Mouse (Mus musculus): ENCODE results near the gene Zfp871. TPM values are rescaled to one million over a fixed set of nuclear protein-coding genes. Genes with fewer than 3 reads are reported as not detected.

The Zfp871 gene
- polyA plus RNA-seq, 1 experiment from 2014 or later: 13.9 TPM

DNA sequence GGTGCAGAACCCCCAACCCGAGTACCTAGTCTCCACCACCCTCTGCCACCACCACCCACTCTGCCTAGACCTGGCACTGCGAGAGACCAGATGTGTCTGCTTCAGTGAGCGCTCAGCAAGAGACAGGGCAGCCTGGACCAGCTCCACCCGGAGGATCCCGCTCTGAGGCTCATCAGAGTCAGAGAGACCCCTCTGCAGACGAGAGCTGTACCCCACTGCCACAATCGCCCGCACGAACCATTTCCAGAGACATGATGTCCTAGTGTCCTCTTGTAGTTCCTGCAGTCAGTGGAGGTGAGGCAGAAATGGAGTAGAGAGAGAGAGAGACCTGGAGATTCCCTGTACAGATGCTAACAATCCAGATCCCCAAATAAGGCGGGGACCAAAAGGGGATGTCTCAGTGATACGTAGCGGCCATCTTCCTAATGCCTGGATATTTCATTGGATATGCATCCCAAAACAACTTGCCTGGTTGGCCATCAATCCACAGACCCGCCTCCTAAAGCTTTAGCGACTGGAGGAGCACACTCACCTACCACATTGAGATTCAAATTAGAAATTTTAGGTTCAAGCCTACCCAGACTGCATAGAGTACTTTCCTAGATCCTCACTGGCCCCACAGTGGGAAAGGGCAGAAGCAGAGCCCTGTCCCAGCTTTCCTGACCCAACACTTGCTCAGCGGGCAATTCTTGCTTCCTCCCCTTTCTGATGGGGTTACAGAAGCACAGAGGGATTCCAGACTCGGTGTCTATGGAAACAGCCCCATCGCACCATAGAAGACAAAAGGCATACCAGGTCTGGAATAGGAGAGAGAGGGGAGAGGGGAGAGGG lies 21.7 kb upstream of the Zfp871 start, which contains the start of gene Zfp811:
Zfp811 (minus strand) TSS at position 388 of the 831 bp plus-strand sequence.
- H3K27ac ChIP-seq (ENCODE audit: low read depth, low read length): no peak within 1 kb of the TSS
- H3K4me2 ChIP-seq (replicated peaks; ENCODE audit: low read depth): peak within 1 kb of the TSS; percentile 55
- WGBS: 2% methylated on average over 17 of the region's 17 CpGs
- no peaks in the 10 kb centered on the region for H3K9me3 ChIP-seq (ENCODE audit: control insufficient read depth)
- no peaks in the 10 kb centered on the region for H3K27me3 ChIP-seq (replicated peaks; ENCODE audit: control insufficient read depth, insufficient read depth, low read length)
- TF ChIP-seq CTCF (IDR thresholded peaks at IDR 0.05; ENCODE audit: low read depth): no peak
- H3K4me3 ChIP-seq (ENCODE audit: low read depth, low read length): peak within 1 kb of the TSS; percentile 36
- H3K4me1 ChIP-seq (replicated peaks; ENCODE audit: control insufficient read depth, insufficient read depth, low read length): no peaks in the 10 kb centered on the region
- peak; percentile 31; the same call in 1 of the 2 replicates for ATAC-seq
- H3K9ac ChIP-seq (ENCODE audit: low read depth, low read length): no peak within 1 kb of the TSS
- no peaks in the 10 kb centered on the region for H3K36me3 ChIP-seq (ENCODE audit: control insufficient read depth, insufficient read depth)

DNA sequence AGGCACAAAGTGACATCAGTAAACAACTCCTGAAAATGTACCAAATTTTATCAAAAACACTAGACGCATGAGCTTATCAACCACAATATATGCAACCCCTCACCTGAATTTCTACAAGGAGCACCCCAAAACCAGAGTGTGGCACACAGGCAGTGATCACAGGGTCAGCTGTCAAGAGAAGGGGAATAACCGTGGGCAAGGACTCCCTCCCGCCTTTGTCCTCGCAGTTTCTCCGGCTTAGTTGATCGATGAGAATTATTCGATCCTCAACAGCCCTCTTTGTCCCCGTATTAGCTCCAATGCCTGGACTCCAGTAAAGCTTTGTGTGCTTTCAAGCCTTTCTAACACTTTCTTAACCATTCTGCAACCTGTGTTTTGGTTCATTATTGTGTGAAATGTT lies 20.8 kb upstream of the Zfp871 start:
- no peaks in the 10 kb centered on the region for H3K27me3 ChIP-seq (replicated peaks; ENCODE audit: control insufficient read depth, insufficient read depth, low read length)
- H3K9ac ChIP-seq (ENCODE audit: low read depth, low read length): no peak overlapping the region
- 10% methylated on average over 8 of the region's 8 CpGs for WGBS
- H3K4me1 ChIP-seq (replicated peaks; ENCODE audit: control insufficient read depth, insufficient read depth, low read length): no peaks in the 10 kb centered on the region
- TF ChIP-seq CTCF (IDR thresholded peaks at IDR 0.05; ENCODE audit: low read depth): no peak
- ATAC-seq: no peak
- no peaks in the 10 kb centered on the region for H3K9me3 ChIP-seq (ENCODE audit: control insufficient read depth)
- H3K4me3 ChIP-seq (ENCODE audit: low read depth, low read length): peak overlapping the region; percentile 36
- H3K4me2 ChIP-seq (replicated peaks; ENCODE audit: low read depth): peak overlapping the region; percentile 55
- H3K27ac ChIP-seq (ENCODE audit: low read depth, low read length): no peak overlapping the region
- H3K36me3 ChIP-seq (ENCODE audit: control insufficient read depth, insufficient read depth): no peaks in the 10 kb centered on the region; the same call in 1 of the 2 replicates

DNA sequence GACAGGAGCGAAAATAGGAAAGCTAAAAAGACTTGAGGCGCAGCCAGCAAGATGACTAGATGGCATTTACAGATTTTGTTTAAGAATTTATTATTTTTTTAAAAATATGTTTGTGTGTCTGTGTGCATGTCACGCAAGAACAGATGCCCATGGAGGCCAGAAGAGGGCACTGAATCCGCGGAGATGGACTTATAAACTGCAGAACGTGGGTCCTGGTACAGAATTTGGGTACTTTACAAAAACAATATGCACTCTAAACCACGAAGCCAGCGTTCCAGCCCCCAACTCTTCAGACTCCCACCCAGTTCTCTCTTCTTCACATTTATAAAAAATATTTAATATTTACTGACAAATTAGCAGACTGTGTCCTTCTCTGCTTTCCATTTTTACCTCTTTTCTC lies 1.2 kb upstream of the Zfp871 start:
- WGBS: 82% methylated on average over 8 of the region's 8 CpGs
- Histone ChIP-seq H3K27me3 (replicated peaks; ENCODE audit: control insufficient read depth, insufficient read depth, low read length) (no peaks in the 10 kb centered on the region), H3K27ac (ENCODE audit: low read depth, low read length) (no peak overlapping the region), H3K36me3 (ENCODE audit: control insufficient read depth, insufficient read depth) (0 out of 2 replicates have a peak, but pooled peaks cover 2% of the 10 kb centered on the region), H3K9me3 (ENCODE audit: control insufficient read depth) (no peaks in the 10 kb centered on the region), H3K4me3 (ENCODE audit: low read depth, low read length) (no peak overlapping the region), H3K4me1 (replicated peaks; ENCODE audit: control insufficient read depth, insufficient read depth, low read length) (peaks cover 4% of the 10 kb centered on the region; the same call in 1 of the 2 replicates), H3K4me2 (replicated peaks; ENCODE audit: low read depth) (peak overlapping the region; percentile 74; the same call in 1 of the 2 replicates), H3K9ac (ENCODE audit: low read depth, low read length) (no peak overlapping the region)
- ATAC-seq: no peak
- TF ChIP-seq CTCF (IDR thresholded peaks at IDR 0.05; ENCODE audit: low read depth): no peak

DNA sequence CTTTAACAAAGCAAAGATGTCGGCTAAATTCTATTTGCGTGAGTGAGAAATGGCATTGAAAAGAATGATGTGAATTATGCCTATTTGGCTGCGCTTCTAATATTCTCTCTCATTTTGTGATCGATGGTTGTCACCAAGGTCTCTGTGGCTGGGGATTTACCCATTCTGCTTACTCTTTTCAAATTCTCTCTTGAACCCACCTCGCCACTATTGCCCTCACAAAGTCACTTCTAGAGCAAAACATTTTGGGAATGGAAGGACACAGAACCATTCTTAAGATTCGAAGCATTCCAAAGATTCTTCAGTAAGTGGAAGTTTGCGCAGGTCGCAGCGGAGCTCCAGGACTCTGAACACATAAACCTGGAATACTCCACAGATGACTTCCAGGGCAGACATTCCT lies 489 bp upstream of the Zfp871 start:
- Histone ChIP-seq H3K4me2 (replicated peaks; ENCODE audit: low read depth) (peak overlapping the region; percentile 74), H3K27me3 (replicated peaks; ENCODE audit: control insufficient read depth, insufficient read depth, low read length) (no peaks in the 10 kb centered on the region), H3K9me3 (ENCODE audit: control insufficient read depth) (no peaks in the 10 kb centered on the region), H3K36me3 (ENCODE audit: control insufficient read depth, insufficient read depth) (0 out of 2 replicates have a peak, but pooled peaks cover 3% of the 10 kb centered on the region), H3K27ac (ENCODE audit: low read depth, low read length) (no peak overlapping the region), H3K4me3 (ENCODE audit: low read depth, low read length) (peak overlapping the region; percentile 80), H3K4me1 (replicated peaks; ENCODE audit: control insufficient read depth, insufficient read depth, low read length) (peaks cover 4% of the 10 kb centered on the region; the same call in 1 of the 2 replicates), H3K9ac (ENCODE audit: low read depth, low read length) (0 out of 2 replicates have a peak overlapping the region, but pooled peaks have one; percentile 5)
- no peak for ATAC-seq
- TF ChIP-seq CTCF (IDR thresholded peaks at IDR 0.05; ENCODE audit: low read depth): no peak
- 4% methylated on average over 9 of the region's 9 CpGs for WGBS

DNA sequence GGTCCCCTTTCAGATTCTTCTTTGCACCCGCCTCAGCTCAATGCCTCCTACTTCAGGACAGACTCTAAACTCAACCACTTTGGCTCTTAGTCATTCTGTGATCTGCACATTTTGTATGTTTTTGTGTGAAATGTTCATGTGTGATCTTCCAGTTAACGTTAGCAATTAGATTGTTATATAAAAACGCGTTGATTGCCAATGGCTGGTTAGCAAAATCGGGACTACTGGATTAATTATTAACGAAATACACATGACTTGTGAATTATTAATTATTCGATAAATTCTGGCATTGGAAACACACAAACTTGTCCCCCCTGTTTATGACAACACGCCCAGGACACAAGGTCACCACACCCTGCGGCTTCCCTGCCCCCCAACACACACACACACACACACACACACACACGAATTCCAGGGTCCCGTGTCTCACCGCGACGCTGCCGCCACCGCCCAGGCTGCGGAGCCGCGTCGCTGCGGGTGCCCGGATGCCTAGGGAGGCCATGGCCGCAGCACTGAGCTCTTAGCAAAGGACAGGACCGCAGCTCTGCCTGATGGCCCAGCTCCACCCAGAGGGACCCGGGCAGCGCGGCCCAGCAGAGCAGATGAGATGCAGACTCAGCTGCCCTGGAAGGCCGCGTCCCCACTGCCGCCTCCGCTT lies 522 bp downstream of the Zfp871 start:
- peaks cover 4% of the 10 kb centered on the region; the same call in 1 of the 2 replicates for H3K4me1 ChIP-seq (replicated peaks; ENCODE audit: control insufficient read depth, insufficient read depth, low read length)
- 0 out of 2 replicates have a peak, but pooled peaks cover 6% of the 10 kb centered on the region for H3K36me3 ChIP-seq (ENCODE audit: control insufficient read depth, insufficient read depth)
- H3K27me3 ChIP-seq (replicated peaks; ENCODE audit: control insufficient read depth, insufficient read depth, low read length): no peaks in the 10 kb centered on the region
- H3K4me3 ChIP-seq (ENCODE audit: low read depth, low read length): peak overlapping the region; percentile 80
- H3K9ac ChIP-seq (ENCODE audit: low read depth, low read length): peak overlapping the region; percentile 90
- H3K4me2 ChIP-seq (replicated peaks; ENCODE audit: low read depth): peak overlapping the region; percentile 74
- under 1% methylated on average over 31 of the region's 31 CpGs for WGBS
- TF ChIP-seq CTCF (IDR thresholded peaks at IDR 0.05; ENCODE audit: low read depth): no peak
- ATAC-seq: peak; percentile 80
- peak overlapping the region; percentile 97 for H3K27ac ChIP-seq (ENCODE audit: low read depth, low read length)
- no peaks in the 10 kb centered on the region for H3K9me3 ChIP-seq (ENCODE audit: control insufficient read depth)

DNA sequence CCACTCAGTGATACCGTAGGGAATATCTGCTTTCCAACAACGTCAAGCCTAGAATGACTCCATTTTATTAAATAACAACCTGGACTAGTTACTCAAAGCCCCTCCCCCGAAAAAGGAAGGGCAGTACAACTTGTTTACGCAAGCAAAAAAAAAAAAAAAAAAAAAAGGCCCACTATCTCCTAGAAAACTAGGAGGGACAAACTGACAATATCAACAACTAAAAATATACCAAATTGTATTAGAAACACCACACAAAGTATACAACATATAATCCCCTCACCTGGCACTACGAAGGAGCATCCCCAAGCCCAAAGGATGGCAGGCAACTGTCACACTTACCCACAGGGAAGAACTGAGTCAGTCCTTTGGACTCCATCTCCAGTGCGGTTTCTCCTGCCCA lies 1.1 kb downstream of the Zfp871 start:
- no peaks in the 10 kb centered on the region for H3K27me3 ChIP-seq (replicated peaks; ENCODE audit: control insufficient read depth, insufficient read depth, low read length)
- no peak for TF ChIP-seq CTCF (IDR thresholded peaks at IDR 0.05; ENCODE audit: low read depth)
- 35% methylated on average over 6 of the region's 6 CpGs for WGBS

More for the DNA sequence above, 1.1 kb downstream of the Zfp871 start:
- ATAC-seq: no peak
- Histone ChIP-seq H3K4me1 (replicated peaks; ENCODE audit: control insufficient read depth, insufficient read depth, low read length) (peaks cover 4% of the 10 kb centered on the region; the same call in 1 of the 2 replicates), H3K4me3 (ENCODE audit: low read depth, low read length) (peak overlapping the region; percentile 80), H3K27ac (ENCODE audit: low read depth, low read length) (no peak overlapping the region), H3K36me3 (ENCODE audit: control insufficient read depth, insufficient read depth) (0 out of 2 replicates have a peak, but pooled peaks cover 6% of the 10 kb centered on the region), H3K9me3 (ENCODE audit: control insufficient read depth) (no peaks in the 10 kb centered on the region), H3K4me2 (replicated peaks; ENCODE audit: low read depth) (peak overlapping the region; percentile 74), H3K9ac (ENCODE audit: low read depth, low read length) (peak overlapping the region; percentile 90; the same call in 1 of the 2 replicates)

Measured in intestine, postnatal 0 days (tissue).